Mouse (Mus musculus) frontal cortex, postnatal 36 days (tissue): ENCODE data around the gene Btbd11.
"Not testable (repeated sequence)": the region's sequence is repeated elsewhere in the genome, so short reads cannot be mapped to it uniquely, and the experiment has no call there.

Source experiments
- DNase-seq, 2 experiments: peaks; one replicate each; pipeline ENCODE4 v3.0.0; 2022; ENCODE audit warnings: low spot score in 2 of 2

Gene Btbd11

DNA sequence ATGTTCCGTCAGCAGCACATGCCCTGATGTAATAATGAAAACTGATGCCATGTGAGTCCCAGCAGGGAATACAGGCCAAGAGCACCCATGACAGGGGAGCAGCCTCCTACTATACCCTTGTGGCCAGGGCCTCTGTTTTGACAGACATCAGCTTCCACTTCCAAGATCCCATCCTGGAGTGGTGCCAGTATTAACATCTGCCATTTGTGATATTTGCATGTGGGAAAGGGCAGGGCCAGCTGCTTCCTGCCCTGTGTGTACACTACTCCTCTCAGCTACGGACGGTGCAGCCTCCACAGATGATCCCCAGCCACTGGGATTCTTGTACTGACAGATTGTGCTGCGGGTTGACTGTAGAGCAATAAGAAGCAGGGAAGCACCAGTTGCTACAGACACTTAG, 269.3 kb downstream of the Btbd11 start:
- no peak for DNase-seq

DNA sequence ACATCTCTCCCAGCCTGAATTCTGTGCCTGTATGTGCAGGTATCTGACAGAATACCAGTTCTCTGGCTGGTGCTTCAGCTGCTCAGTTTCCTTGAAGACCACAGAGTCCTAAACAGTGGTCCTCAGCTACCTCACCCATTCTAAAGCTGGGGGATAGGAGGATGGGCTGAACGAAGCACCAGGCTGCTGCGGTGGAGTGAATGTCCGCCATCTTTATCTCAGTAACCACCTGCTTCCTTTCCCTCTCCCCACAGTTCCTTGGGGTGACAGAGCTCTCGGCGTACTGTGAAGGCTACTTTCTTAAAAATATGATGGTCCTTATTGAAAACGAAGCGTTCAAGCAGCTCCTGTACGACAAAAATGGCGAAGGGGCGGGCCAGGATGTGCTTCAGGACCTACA, 271.3 kb downstream of the Btbd11 start:
- DNase-seq: no peak

- peak in 1 of 2 experiments; percentile 42 for DNase-seq
Observed at GRCm38 (mm10) chr10:85673512-85673921, 286.9 kb downstream of the Btbd11 start.

DNA sequence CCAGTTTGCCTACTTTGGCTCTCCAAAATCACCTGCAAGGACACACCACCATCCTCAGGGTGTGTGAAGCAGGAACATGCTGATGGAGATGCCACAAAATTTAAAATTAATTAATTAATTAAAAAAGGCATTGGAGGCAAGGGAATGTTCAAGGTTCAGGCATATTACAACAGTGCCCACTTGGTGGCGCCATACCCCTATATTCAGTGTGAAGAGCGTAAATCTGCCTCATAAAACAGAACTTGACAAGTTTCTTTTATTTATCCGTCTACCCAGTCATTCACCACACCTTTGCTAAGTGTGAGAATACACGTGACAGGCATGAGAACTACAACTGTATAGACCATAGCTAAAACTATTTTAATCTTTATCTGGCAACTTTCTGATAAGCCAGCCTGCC, 292.0 kb downstream of the Btbd11 start:
- peak; percentile 41 to 70 for DNase-seq

DNA sequence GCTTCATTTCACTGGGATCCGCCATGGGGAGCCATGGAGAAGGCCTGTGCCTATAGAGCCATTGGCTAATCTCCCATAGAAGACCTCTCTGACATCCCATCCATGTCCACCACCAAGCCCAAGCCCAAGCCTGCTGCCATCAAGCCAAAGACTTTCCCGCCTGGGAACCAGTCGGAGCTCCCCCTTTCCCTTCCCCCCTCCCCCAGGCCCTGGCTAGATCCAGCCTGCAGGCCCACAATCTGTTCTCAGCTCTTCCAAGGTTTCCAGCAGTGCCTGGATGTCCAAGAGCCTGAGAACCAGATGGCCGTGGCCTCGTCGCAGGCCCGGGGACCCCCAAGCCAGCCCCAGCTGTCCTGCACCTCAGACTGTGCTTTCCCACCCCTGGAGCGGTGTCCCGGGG, 295.8 kb downstream of the Btbd11 start:
- DNase-seq: no peak

DNA sequence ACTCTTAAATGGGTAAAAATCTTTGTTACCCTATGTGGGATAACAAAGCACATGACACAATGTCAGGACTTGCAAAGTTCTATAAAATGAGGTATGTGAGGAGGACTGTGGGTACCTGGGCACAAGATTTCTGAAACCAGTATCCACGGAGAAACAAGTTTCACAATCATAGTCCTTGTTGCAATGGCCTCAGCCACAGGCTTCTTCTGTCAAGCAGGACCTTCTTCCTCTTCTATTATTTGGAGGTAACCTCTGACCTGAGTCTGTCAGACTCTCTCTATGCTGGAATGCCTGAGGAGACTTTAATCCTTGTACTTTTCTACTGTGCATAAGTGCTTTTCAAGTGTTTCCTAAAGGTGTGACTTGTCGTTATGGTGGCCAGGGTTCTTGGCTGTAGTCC, 307.8 kb downstream of the Btbd11 start:
- not testable (repeated sequence) for DNase-seq

DNA sequence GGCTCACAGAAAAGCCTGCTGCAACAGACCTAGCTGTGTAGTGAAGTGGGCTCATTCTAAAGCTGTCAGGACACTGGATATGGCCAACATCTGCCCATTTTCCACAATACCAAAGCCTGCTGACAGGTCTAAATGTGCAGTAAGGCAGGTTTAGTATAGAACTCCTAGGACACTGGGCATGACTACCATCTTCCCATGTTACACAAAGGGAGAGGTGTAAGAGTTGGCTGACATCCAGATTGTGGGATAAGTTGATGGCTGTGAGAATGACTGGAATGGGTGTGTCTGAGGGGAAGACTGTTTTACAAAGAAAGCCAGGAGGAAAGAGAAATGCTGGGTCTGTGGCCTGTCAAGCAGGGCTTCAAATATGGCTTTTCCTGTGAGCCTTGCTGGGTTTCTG, 313.1 kb downstream of the Btbd11 start:
- DNase-seq: no peak

DNA sequence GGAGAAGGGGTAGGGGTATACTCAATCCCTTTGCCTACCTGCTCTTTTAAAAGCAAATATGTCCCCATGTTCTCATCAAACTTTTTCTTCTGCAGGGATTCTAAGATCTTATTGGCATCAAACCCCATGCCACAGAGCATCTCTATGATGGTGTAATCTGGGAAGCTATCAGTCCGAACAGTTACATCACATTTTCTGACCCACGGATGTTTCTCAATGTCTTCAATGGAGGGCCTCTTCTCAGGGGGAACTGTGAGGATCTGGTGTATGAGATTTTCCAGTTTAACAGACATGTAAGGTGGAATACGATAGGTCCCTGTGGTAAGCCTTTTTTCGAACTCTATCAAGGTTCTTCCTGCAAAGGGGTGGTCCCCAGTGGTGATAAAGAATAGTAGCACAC, 323.2 kb downstream of the Btbd11 start:
- not testable (repeated sequence) for DNase-seq
